Mouse (Mus musculus) forebrain, postnatal 0 days (tissue): Measurements from ENCODE around the gene Csad. TPM values are rescaled to one million over a fixed set of nuclear protein-coding genes. Genes with fewer than 3 reads are reported as not detected.

Experiments
- ATAC-seq: fragments of 200-750 bp; cut with Nextera tagmentation; 2 replicates; pipeline ENCODE4 v1.8.0; 2017; ENCODE audit warnings: mild to moderate bottlenecking, moderate library complexity
- DNase-seq: peaks from one replicate; pipeline ENCODE4 v3.0.0-alpha.2; 2015
- H3K27ac ChIP-seq: fragments of 300-500 bp; sonication (generic); 2 replicates; pipeline ENCODE4 v1.5.1; 2014; ENCODE audit warnings: low read depth, mild to moderate bottlenecking, antibody characterized with exemption, low read length, moderate library complexity, mixed read lengths
- H3K27me3 ChIP-seq: fragments of 300-500 bp; sonication (generic); 2 replicates; pipeline ENCODE4 v1.6.1; 2014; ENCODE audit warnings: mild to moderate bottlenecking, low read length, mixed read lengths; ENCODE audit not compliant: insufficient read depth
- H3K36me3 ChIP-seq: fragments of 300-500 bp; sonication (generic); 2 replicates; pipeline ENCODE4 v1.6.1; 2014; ENCODE audit warnings: mild to moderate bottlenecking, moderate library complexity; ENCODE audit not compliant: insufficient read depth
- H3K4me1 ChIP-seq: fragments of 300-500 bp; sonication (generic); 2 replicates; pipeline ENCODE4 v1.6.1; 2014; ENCODE audit warnings: antibody characterized with exemption; ENCODE audit not compliant: insufficient read depth
- H3K4me2 ChIP-seq: fragments of 300-500 bp; sonication (generic); 2 replicates; pipeline ENCODE4 v1.6.1; 2014; ENCODE audit warnings: low read depth, mild to moderate bottlenecking, moderate library complexity
- H3K4me3 ChIP-seq: fragments of 300-500 bp; sonication (generic); 2 replicates; pipeline ENCODE4 v1.5.1; 2014; ENCODE audit warnings: low read depth, low read length, mixed read lengths
- H3K9ac ChIP-seq: fragments of 300-500 bp; sonication (generic); 2 replicates; pipeline ENCODE4 v1.6.1; 2014; ENCODE audit warnings: mild to moderate bottlenecking
- H3K9me3 ChIP-seq: fragments of 300-500 bp; sonication (generic); 2 replicates; pipeline ENCODE4 v1.6.1; 2016; ENCODE audit warnings: low read length
- CTCF ChIP-seq: sonication (generic); IDR thresholded peaks from 2 replicates; pipeline ENCODE4 v1.5.1; 2016; ENCODE audit warnings: antibody characterized with exemption, control low read depth, low read depth
- WGBS: fragments of 180-500 bp; shearing (Covaris S2); extraction: QIAGEN DNeasy Blood & Tissue Kit; methylation state at CpG from one replicate; pipeline ENCODE4 v1.1.7; 2014; 5-methylcytosine and 5-hydroxymethylcytosine counted together
- polyA plus RNA-seq: library from polyadenylated mRNA; unstranded; fragments of >200 nt; fragmentation: Nextera tagmentation; extraction: Ambion mirVana; gene quantifications from 2 replicates; pipeline ENCODE4 v1.2.1, GENCODE M21; 2015
- total RNA-seq: library from RNA; depleted of rRNA; stranded (reverse); fragments of >200 nt; gene quantifications from 2 replicates; pipeline ENCODE4 v1.2.3, GENCODE M21; 2014

Csad gene
- total and polyA plus RNA-seq, 2 experiments from 2014 or later, result 29.9 to 47.8 TPM

DNA sequence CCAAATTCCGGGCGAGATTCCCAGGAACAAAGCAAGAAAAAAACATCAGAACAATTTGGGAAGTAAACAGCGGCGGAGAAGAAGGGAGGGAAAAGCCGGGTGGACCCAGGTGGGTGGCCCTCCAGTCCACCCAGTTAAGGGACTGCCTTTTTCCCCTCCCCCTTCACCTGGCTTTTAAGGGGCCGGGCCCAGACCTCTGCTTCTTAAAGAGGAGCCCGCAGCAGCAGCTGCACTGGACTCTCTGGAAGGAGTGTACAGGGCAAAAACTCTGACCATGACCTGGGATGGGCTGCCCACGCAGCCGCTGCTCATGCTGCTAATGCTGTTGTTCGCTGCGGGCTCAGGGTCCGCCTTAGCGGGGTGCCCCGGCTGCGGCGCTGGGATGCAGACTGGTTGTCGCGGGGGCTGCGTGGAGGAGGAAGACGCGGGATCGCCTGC lies 60.2 kb downstream of the Csad start, which contains the start of gene Igfbp6:
Gene Igfbp6, plus strand, starts transcription at position 89 of the 438 bp plus-strand sequence.
- Histone ChIP-seq H3K9ac (no peak within 1 kb of the TSS), H3K27ac (no peak within 1 kb of the TSS), H3K36me3 (no peaks in the 10 kb centered on the region), H3K4me1 (no peaks in the 10 kb centered on the region), H3K9me3 (no peaks in the 10 kb centered on the region), H3K27me3 (peaks cover 14% of the 10 kb centered on the region), H3K4me3 (no peak within 1 kb of the TSS), H3K4me2 (no peak within 1 kb of the TSS)
- TF ChIP-seq CTCF, result no peak
- no peak for ATAC-seq
- DNase-seq, result no peak
- WGBS, result 4% methylated on average over 22 of the region's 22 CpGs

DNA sequence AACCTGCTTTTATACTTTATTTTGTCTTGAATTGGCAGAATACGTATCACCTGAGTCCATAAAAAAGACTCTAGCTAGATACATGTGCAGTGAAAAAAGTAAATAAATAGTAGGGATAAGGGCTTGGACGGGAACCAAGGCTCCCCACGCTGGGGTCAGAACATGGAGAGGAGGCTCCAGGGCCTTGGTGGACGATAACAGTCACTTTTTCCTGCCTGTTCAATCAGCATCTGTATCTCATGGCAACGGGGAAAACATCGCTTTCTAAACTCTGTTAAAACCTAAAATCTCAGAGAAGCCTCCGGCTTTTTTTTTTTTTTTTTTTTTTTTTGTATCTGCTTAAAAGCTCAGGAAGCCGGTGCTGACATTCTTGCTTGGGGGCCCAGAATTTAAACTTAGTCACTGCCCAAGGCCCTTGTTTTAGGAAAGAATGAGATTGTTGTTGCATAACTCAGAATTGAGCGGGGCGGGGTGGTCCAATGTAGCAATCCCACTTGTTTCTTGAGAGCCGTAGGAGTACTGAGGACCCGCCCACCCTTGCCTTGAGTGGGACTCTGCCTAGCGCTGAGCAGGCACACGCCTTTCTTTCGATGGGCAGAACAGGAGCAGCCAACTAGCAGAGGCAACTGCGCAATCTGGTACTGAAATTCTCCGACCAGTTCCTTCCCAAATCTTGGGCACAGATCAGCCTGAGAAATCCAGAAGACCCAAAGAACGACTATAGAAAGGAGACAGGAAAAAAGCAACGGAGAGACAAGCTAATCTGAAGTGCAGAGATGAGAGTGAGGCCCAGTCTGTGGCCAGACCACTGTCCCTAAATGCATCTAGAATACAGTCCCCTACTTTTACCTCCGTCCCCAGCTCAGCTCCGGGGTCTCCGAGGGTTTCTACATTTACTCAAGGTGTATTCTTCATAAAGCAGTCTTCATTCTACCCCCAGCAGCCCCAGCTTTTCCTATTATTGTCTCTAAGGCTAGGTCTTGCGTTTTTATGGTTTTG lies 61.3 kb downstream of the Csad start:
- Histone ChIP-seq H3K9ac (no peak overlapping the region), H3K4me1 (no peaks in the 10 kb centered on the region), H3K9me3 (no peaks in the 10 kb centered on the region), H3K36me3 (no peaks in the 10 kb centered on the region), H3K4me2 (no peak overlapping the region), H3K27ac (no peak overlapping the region), H3K27me3 (peaks cover 14% of the 10 kb centered on the region), H3K4me3 (no peak overlapping the region)
- DNase-seq, result no peak
- no peak for TF ChIP-seq CTCF
- no peak for ATAC-seq
- WGBS, result 48% methylated on average over 23 of the region's 23 CpGs

DNA sequence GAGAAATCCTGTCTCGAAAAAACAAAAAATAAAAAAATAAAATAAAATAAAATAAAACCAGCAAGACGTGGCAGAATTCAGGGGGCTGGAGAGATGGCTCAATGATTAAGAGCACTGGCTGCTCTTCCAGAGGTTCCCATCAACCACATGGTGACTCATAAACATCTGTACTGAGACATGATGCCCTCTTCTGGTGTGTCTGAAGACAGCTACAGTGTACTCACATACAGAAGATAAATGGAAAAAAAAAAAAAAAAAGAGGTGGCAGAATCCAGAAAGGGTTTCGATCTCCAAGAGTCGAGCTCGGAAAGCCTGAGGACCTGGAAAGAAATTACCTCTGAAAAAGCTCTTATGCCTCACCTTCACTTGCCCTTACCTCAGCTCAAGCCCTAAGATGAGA lies 63.4 kb downstream of the Csad start:
- 84% methylated on average over 5 of the region's 5 CpGs for WGBS
- Histone ChIP-seq H3K9me3 (no peaks in the 10 kb centered on the region), H3K4me1 (no peaks in the 10 kb centered on the region), H3K36me3 (no peaks in the 10 kb centered on the region), H3K27ac (no peak overlapping the region), H3K4me3 (no peak overlapping the region), H3K9ac (no peak overlapping the region), H3K27me3 (peaks cover 14% of the 10 kb centered on the region), H3K4me2 (no peak overlapping the region)
- DNase-seq (no peak), ATAC-seq (no peak)
- TF ChIP-seq CTCF, result no peak

DNA sequence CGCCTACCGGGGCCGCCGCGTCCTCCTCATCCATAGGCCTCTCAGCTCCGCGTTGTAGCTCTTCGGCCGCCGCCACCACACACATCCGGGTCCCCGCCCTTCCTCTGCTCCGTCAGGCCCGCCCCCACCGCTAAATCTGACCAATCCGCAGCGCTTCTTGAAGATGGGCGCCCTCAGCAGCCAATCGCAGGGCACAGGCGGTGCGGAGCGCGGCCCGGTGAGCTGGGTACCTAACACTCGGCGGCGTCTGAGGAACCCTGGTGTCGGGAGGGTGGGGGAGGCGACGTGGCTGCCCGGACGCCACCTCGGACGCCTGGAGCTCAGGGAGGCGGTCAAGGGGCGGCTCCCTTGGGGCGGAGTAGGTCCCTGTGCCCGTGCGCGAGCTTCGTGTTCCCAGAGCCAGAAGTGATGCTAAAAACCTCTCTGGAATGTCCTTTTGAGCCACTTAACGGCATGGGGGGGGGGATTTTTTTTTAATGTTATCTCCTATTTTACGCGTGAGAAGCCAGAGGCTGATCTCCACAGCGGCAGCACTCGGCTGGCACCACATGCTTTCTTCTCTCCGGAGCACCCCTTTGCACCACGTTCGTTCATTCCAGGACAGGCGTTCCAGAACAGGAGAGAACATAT lies 68.3 kb downstream of the Csad start, which contains the start of gene Spryd3:
Gene Spryd3, minus strand, starts transcription at position 106 of the 630 bp plus-strand sequence.
- peak; percentile 100 for ATAC-seq
- peak within 1 kb of the TSS; percentile 93 for H3K9ac ChIP-seq

DNA sequence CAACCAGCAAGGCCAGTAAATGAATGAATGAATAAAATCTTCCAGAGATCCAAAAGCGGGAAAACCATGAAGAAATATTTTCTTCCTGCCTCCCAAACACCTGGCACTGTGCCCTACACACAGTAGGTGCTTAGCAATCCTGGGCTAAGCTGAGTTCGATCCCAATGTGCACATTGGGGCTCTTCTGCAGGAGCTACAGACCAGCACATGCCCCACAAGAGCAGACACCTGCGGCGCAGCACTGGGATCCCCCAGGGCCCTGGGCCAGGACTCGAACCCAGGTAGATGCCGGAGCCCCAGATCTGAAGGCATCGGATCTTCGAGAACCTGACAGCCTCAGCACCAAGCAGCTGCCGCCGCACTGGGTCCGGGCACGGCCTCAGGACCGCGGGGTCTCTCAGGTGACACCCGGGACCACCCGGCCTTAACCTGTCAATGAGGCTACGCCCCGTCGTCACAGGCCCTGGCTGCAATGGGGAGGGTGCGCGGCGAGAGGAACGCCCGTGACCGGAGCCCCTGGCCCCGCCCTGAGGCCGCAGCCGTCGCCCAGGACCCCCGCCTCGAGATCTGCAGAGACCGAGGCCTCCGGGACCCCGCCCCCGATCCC lies 68.9 kb downstream of the Csad start:
- no peaks in the 10 kb centered on the region for H3K9me3 ChIP-seq
- peak overlapping the region; percentile 67 for H3K4me2 ChIP-seq
- peaks cover 22% of the 10 kb centered on the region for H3K36me3 ChIP-seq
- peaks cover 4% of the 10 kb centered on the region; the same call in 1 of the 2 replicates for H3K4me1 ChIP-seq
- peak overlapping the region; percentile 93 for H3K9ac ChIP-seq
- ATAC-seq (peak; percentile 38), DNase-seq (no peak)
- peak overlapping the region; percentile 87 for H3K27ac ChIP-seq
- no peak for TF ChIP-seq CTCF
- H3K4me3 ChIP-seq, result peak overlapping the region; percentile 91
- H3K27me3 ChIP-seq, result no peaks in the 10 kb centered on the region
- WGBS, result 3% methylated on average over 33 of the region's 35 CpGs

More for the DNA sequence above, 68.3 kb downstream of the Csad start, which contains the start of gene Spryd3:
- H3K4me3 ChIP-seq, result peak within 1 kb of the TSS; percentile 91
- H3K27ac ChIP-seq, result peak within 1 kb of the TSS; percentile 87
- no peaks in the 10 kb centered on the region for H3K9me3 ChIP-seq
- no peaks in the 10 kb centered on the region for H3K27me3 ChIP-seq
- no peak for TF ChIP-seq CTCF
- WGBS, result under 1% methylated on average over 49 of the region's 50 CpGs
- H3K36me3 ChIP-seq, result peaks cover 16% of the 10 kb centered on the region
- DNase-seq, result peak; percentile 98
- peak within 1 kb of the TSS; percentile 67 for H3K4me2 ChIP-seq
- peaks cover 4% of the 10 kb centered on the region; the same call in 1 of the 2 replicates for H3K4me1 ChIP-seq

DNA sequence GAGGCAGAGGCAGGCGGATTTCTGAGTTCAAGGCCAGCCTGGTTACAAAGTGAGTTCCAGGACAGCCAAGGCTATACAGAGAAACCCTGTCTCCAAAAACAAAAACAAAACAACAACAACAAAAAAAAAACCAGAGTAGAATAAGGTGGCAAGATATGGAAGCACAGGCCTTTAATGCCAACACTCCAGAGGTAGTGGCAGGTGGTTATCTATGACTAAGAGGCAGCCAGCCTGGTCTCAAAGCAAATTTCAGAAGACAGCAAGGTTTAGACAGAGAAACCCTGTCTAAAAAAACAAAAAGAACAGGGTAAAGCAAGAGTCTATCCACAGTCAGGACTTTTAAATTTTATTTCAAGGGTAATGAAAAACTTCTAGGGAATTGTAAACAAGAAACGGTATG lies 69.8 kb downstream of the Csad start:
- no peak for ATAC-seq
- H3K27ac ChIP-seq, result no peak overlapping the region
- H3K4me2 ChIP-seq, result peak overlapping the region; percentile 67
- no peak for TF ChIP-seq CTCF
- no peak overlapping the region for H3K9ac ChIP-seq
- H3K4me1 ChIP-seq, result peaks cover 4% of the 10 kb centered on the region; the same call in 1 of the 2 replicates
- no peak for DNase-seq
- H3K36me3 ChIP-seq, result peaks cover 31% of the 10 kb centered on the region
- no peaks in the 10 kb centered on the region for H3K9me3 ChIP-seq
- no peaks in the 10 kb centered on the region for H3K27me3 ChIP-seq
- 84% methylated on average over 2 of the region's 2 CpGs for WGBS
- peak overlapping the region; percentile 91 for H3K4me3 ChIP-seq
